Mouse (Mus musculus) bone marrow macrophage, adult 2 months (primary cell): ENCODE results near the gene Paics. TPM values are rescaled to one million over a fixed set of nuclear protein-coding genes. Genes with fewer than 3 reads are reported as not detected.

Experiments
- H3K27ac ChIP-seq: 2 replicates; pipeline ENCODE4 v1.5.1; 2012; ENCODE audit warnings: low read depth, low read length; ENCODE audit not compliant: insufficient read depth
- H3K4me1 ChIP-seq: 2 replicates; pipeline ENCODE4 v1.6.1; 2012; ENCODE audit warnings: low read length; ENCODE audit not compliant: control insufficient read depth, insufficient read depth
- H3K4me3 ChIP-seq: 2 replicates; pipeline ENCODE4 v1.5.1; 2012; ENCODE audit warnings: mild to moderate bottlenecking, low read length, moderate library complexity; ENCODE audit not compliant: insufficient read depth
- CTCF ChIP-seq: IDR thresholded peaks from 2 replicates; pipeline ENCODE4 v1.5.1; 2012; ENCODE audit warnings: low read depth, mild to moderate bottlenecking, low read length, moderate library complexity
- POLR2A ChIP-seq: IDR thresholded peaks from 2 replicates; pipeline ENCODE4 v1.6.1; 2012; ENCODE audit warnings: mild to moderate bottlenecking, low read depth, low read length, borderline replicate concordance
- polyA plus RNA-seq: library from polyadenylated mRNA; stranded (reverse); fragments of >200 nt; gene quantifications from 2 replicates; pipeline ENCODE4 v1.2.4, GENCODE M21; 2012; ENCODE audit not compliant: missing spikeins, insufficient read depth, insufficient read length

Gene Paics
- polyA plus RNA-seq, 1 experiment = 118 TPM

DNA sequence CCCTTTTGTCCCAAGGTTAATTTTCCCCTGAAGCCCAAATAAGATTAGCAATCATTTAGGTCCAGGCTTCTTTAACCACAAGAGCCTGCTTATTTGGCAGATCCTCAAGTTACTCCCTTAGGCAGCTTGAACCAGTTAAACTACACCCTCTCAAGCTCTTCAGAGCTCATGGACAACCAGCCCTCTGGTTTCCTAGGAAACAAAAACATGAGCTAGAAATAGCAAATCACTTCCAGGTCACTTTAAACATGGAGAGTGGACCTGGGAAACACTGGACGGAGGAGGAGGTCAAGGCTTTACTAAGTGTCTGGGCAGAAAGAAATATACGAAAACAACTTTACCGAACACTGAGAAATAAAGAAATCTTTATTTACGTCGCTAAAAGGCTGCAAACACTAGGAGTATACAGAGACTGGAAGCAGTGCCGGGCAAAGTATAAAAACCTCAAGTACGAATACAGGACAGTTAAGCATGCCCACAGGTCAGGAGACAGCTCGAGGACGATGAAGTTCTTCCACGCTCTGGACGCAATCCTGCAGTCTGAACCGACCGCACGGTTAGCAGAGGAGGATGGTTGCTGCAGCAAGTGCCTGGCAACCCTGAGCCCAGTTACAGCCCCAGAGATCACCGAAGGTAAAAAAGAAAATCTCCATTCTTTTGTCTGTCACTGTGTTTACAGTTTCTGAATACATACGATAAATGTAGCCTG is 22.8 kb upstream of the Paics start:
- Histone ChIP-seq H3K4me3 (no peak overlapping the region), H3K27ac (no peak overlapping the region), H3K4me1 (peaks cover 13% of the 10 kb centered on the region)
- TF ChIP-seq POLR2A (no peak), CTCF (no peak)

- Histone ChIP-seq H3K4me3 (no peak overlapping the region), H3K4me1 (peaks cover 13% of the 10 kb centered on the region), H3K27ac (peak overlapping the region; percentile 54)
- no peak for TF ChIP-seq CTCF
- no peak for TF ChIP-seq POLR2A
Measured at GRCm38 (mm10) chr5:76929180-76929877, 21.8 kb upstream of the Paics start.

- Histone ChIP-seq H3K4me3 (no peak overlapping the region), H3K27ac (no peak overlapping the region), H3K4me1 (no peaks in the 10 kb centered on the region)
- TF ChIP-seq POLR2A (no peak), CTCF (no peak)
Measured at GRCm38 (mm10) chr5:76939717-76940116, 11.4 kb upstream of the Paics start.

- Histone ChIP-seq H3K4me1 (peaks cover 5% of the 10 kb centered on the region; the same call in 1 of the 2 replicates), H3K4me3 (no peak overlapping the region), H3K27ac (no peak overlapping the region)
- TF ChIP-seq POLR2A = no peak
- no peak for TF ChIP-seq CTCF
Measured at GRCm38 (mm10) chr5:76941975-76942374, 9.1 kb upstream of the Paics start.

GRCm38 (mm10) chr5:76942505-76942904 is 8.6 kb upstream of the Paics start:
- Histone ChIP-seq H3K4me1 (peaks cover 10% of the 10 kb centered on the region), H3K27ac (no peak overlapping the region), H3K4me3 (no peak overlapping the region)
- TF ChIP-seq CTCF = no peak

GRCm38 (mm10) chr5:76944965-76945677 is 6.0 kb upstream of the Paics start:
- H3K4me1 ChIP-seq = peaks cover 20% of the 10 kb centered on the region
- no peak overlapping the region for H3K27ac ChIP-seq
- TF ChIP-seq CTCF (no peak), POLR2A (no peak)
- no peak overlapping the region for H3K4me3 ChIP-seq

- TF ChIP-seq POLR2A (no peak), CTCF (no peak)
- no peak overlapping the region for H3K4me3 ChIP-seq
- no peak overlapping the region for H3K27ac ChIP-seq
- peaks cover 20% of the 10 kb centered on the region for H3K4me1 ChIP-seq
Measured at GRCm38 (mm10) chr5:76945678-76946033, 5.5 kb upstream of the Paics start.

DNA sequence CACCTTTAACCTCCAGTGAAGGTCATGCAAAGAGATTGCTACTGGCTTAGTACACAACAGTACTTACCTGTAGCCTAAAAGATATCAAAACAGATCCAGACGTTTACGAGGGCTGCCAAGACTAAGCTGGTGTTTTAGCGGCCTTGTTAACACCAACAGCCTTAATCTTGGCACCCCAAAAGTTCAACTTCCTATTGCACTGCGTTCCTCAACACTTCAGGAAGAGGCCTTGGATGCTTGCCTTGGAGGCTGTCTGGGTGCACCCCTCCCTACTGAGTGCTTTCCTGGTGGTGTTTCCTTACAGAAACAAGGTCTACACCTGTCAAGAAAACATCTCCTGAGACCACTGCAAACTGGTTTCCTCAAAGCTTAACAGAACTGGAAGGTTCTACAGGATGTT is 4.0 kb upstream of the Paics start:
- Histone ChIP-seq H3K4me1 (peaks cover 20% of the 10 kb centered on the region), H3K27ac (no peak overlapping the region), H3K4me3 (no peak overlapping the region)
- TF ChIP-seq CTCF (no peak), POLR2A (no peak)

- no peak overlapping the region for H3K27ac ChIP-seq
- no peak overlapping the region for H3K4me3 ChIP-seq
- H3K4me1 ChIP-seq = peaks cover 20% of the 10 kb centered on the region
- TF ChIP-seq POLR2A = no peak
- TF ChIP-seq CTCF = no peak
Measured at GRCm38 (mm10) chr5:76947758-76948157, 3.3 kb upstream of the Paics start.
